Mouse (Mus musculus) lung, postnatal 36 days (tissue): ENCODE measurements around the gene Sidt1.

Source experiments
- DNase-seq: peaks from one replicate; pipeline ENCODE4 v3.0.0; 2022; ENCODE audit warnings: mixed read lengths

The Sidt1 gene

DNA sequence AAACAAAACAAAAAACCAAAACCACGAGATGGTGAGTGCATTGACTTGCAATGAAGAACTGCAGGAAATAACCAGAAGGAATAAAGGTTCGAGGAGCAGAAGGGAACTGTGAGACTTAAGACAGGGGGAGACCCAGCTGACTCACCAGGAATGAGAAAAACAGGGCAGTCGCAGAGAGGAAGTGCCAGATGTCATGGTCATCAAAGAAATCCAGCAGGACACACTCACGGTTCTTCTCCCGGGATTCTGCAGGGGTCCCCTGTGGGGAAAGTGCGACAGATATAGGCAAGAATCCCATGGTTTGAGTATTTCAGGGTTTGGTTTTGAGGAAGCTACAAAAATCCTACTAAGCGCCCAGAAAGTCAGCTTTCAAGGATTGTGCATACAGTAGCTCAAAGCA lies 89.7 kb downstream of the Sidt1 start:
- DNase-seq: no peak

DNA sequence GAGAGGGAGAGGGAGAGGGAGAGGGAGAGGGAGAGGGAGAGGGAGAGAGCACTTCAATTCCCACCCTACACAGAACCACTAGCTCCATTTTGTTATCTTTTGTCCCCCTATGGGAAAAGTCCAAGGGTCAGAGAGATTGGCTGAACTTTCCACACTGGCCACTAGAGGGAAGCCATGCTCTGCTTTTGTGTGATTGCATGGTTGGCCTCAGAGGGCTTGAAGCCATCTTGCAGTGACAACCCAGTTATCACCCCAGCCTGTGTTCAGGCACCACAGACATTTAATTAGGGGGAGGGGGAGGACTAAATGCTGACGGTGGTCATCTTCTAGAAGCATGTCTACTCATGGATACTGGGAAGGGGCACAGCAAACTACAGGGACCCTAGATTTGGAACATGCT lies 90.4 kb downstream of the Sidt1 start:
- DNase-seq: peak; percentile 88

DNA sequence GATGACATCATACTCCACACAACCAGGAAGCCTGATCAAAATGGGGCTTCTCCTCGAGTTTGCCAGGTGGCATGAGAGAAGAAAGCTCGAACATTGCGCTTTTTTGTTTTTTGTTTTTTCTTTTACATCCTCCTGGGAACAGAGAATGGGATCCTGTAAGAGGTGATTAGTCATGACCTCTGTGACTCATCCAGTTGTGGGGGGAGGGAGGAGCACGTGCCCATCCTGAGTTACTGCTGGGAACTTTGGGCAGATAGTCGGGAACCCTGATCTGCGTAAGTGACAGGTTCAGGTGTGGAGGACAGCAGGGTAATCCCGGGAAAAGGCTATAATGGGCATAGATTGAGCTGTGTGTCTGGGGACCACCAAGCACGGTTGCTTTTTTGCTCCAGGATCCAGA lies 92.6 kb downstream of the Sidt1 start:
- no peak for DNase-seq

DNA sequence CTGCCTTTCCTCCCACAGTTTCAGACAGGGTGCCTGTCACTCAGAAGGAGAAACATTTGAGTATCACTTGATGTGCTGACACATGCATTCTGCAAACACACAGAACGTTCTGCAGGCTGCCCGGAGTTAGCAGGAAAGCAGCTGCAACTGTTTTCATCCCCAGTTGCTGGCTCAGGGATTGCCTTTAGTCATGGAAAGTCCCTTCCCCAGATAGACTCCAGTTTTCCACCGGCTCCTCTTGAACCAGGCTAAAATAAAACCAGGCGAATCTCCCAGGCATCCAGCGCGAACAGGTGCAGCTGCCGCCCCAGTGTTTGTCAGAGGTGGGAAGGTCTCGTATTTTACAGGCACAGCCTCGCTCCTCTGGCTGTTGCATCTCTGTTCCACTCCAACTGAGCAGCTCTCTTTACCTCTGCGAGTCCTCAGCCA lies 94.1 kb downstream of the Sidt1 start:
- no peak for DNase-seq

GRCm38 (mm10) chr16:44237836-44238235 lies 95.2 kb downstream of the Sidt1 start:
- no peak for DNase-seq

DNA sequence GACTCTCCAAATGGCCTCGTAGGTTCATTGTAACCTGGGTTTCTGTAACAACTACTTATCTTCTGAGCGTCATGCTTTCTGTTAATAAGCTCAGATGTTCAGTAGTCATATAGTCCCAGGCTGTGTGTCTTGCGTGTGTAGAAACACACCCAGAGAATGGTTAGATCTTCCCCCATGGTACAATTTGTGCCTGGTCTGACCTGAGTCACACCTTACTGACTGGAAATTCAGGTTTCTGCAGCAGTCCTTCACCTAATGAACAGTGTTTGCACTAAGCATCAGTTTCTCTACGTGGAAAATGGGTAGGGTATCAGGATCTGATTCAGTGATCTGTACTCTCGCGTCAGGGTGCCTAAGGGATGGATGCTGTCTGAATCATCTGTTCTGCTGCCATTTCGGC lies 100.0 kb downstream of the Sidt1 start:
- DNase-seq: peak; percentile 1

DNA sequence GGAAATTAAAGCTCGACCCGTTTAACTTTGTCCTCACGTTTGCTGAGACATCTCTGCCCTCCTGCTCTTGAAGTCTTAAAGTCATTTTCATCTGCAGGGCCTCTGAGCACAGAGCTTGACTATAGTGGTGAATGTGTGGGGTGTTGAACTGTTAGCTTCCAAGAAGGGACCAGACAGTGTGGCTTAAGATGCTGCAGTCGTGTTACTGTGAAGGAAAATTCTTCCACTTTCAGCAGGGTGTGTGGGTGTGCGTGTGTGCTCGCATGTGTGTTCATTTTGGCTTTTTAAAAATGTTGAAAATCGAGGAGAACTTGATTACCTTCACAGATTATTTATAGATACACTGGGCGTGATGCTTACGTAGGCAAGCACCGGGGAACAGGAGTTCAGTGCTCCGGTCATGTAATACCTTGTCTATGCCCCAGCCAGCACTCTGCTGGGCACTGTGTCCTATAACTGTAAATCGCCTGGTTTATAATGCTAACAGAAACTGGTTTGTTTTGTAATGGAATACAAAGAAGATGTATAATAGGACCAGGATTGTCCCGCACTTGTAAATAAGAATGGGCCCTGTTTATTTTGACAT lies 106.2 kb downstream of the Sidt1 start:
- no peak for DNase-seq

DNA sequence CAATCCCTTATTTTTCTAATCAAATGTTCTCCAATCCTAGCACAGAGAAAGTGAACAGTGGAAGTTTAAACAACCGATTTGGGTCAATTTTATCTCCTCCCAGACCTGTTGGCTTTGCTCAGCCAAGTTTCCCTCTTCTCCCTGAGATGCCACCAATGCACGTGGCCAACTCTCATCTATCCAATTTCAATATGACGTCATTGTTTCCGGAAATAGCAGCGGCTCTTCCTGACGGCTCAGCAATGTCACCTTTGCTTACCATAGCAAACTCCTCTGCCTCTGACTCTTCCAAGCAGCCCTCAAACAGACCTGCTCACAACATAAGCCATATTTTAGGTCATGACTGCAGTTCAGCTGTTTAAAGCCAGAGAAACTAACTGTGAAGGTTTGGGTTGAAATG lies 111.5 kb downstream of the Sidt1 start:
- DNase-seq: no peak

- DNase-seq: no peak
These were observed 116.6 kb downstream of the Sidt1 start for GRCm38 (mm10) chr16:44216417-44216816.

- no peak for DNase-seq
These were observed 117.5 kb downstream of the Sidt1 start for GRCm38 (mm10) chr16:44215513-44215912.

DNA sequence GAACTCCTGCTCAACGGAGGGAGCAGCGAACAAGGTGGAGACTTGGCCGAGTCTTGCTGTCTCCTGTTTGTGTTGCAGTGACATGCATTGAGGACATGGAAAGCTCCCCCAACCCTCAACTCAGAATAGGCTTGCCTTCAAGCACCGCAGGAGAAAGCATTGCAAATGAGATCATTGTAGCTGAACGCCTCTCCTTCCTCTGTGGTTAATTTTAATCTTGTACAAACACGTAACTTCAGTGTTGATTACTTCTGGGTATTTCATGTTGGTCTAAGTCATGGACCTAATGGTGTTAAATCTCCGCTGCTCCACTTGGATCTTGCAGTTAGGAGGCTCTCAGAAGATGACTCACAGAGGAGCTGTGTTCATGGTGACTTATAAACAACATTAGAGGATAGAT lies 120.3 kb downstream of the Sidt1 start:
- peak; percentile 9 for DNase-seq

DNA sequence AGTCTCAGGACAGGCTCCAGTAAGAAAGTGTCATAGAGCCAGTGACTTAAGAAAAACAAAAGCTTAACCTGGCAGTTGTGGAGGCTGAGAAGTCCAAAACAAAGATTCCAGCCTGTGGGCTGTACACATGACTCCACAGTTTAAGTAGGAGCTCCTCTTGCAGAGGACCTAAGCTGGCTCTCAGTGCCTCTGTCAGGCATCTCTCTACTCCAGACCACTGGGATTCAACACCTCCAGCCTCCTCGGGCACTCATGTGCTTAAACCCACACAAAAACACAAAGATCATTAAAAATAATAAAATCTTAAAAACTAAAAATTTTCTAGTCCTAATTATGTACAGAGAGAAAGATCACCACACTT lies 122.0 kb downstream of the Sidt1 start:
- no peak for DNase-seq

- no peak for DNase-seq
These were observed 122.6 kb downstream of the Sidt1 start for GRCm38 (mm10) chr16:44210156-44211053.

- DNase-seq: no peak
These were observed 127.0 kb downstream of the Sidt1 start for GRCm38 (mm10) chr16:44205973-44206372.

DNA sequence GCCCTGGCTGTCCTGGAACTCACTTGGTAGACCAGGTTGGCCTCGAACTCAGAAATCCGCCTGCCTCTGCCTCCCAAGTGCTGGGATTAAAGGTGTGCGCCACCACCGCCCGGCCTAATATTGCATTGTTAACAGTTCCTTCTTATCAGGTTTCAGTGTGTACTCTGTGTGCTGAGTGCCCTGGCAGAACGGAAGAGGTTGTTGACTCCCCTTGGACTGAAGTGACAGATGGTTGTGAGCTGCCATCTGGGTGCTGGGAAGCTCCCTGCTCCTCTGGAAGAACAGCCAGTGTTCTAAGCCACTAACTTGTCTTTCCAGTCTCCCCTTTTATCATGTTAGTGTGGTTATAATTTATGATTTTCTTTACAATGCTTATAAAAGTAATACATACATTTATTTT lies 128.7 kb downstream of the Sidt1 start:
- DNase-seq: peak; percentile 59

DNA sequence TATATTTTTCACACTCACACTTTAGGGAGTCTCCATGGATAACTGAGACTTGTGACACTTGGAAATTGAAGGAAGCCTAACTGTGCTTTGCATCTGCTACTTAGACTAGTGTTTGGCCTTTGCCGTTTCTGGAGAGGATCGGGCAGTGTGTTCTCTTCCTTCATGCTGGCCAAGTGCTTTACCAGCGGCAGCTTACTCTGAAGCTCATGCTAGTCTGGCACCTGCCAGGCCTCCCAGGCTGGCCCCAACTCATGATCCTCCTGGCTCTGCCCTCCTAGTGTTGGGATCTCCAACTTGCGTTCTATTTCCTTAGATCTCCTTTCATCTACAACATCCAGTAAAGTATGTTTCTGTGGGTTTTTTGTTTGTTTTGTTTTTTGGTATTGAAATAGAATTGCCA lies 132.8 kb downstream of the Sidt1 start:
- no peak for DNase-seq

DNA sequence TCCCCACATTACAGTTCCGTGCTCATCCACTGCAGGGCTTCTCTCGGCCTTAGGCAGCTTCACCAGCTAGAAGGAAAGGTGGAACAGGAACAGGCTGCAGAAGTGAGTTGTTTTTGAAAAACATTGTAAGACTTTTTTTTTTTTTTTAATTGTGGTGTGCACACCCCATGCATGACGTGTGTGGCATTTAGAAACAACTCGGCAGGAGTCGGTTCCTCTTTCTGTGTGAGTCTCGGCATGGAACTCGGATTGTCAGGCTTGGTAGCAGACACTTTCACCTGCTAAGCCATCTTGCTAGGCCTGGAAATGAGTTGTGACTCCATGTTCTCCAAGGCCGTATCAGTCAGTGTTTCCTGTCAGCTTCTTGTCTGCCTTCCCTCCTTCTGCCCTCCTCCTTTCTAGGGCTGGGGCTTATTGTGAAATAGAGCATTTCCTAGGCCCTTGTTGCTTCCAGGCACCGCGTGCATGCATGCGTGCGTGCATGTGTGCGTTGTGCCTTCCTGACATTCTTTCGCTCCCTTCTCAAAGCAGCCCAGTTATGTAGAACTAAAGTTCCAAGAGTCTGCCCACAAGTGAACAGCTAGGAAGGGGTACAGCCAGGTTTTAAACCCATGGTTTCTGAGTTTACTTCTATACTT lies 133.8 kb downstream of the Sidt1 start:
- peak; percentile 50 for DNase-seq

GRCm38 (mm10) chr16:44190968-44191367 lies 142.0 kb downstream of the Sidt1 start:
- DNase-seq: no peak
